Mouse (Mus musculus): ENCODE data around the gene Agtpbp1. TPM values are rescaled to one million over a fixed set of nuclear protein-coding genes. Genes with fewer than 3 reads are reported as not detected.
"Not testable (repeated sequence)": the region's sequence is repeated elsewhere in the genome, so short reads cannot be mapped to it uniquely, and the experiment has no call there.

The Agtpbp1 gene
- total RNA-seq, 2 experiments from 2014 or later, result 326 to 365 TPM

DNA sequence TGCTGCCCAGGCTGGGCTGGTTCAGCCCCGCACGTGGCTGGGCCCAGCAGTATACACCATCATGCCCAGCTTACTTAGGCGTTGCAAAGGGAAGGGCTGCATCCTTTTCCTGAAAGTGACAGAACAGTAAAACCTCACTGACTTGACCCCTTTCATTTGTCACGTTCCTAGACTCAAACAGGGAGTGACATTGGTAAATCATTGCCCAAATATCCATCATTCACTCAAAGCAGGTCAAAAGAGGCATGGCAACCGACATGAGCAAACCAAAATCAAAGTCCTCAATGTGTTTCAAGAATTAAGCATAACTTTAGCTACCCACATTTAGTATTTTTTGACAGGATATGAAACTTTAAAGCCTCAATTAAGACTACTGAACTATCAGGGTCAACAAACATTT is 86.8 kb downstream of the Agtpbp1 start:
- intact Hi-C loops (cut with DNase I), result no loop called here

DNA sequence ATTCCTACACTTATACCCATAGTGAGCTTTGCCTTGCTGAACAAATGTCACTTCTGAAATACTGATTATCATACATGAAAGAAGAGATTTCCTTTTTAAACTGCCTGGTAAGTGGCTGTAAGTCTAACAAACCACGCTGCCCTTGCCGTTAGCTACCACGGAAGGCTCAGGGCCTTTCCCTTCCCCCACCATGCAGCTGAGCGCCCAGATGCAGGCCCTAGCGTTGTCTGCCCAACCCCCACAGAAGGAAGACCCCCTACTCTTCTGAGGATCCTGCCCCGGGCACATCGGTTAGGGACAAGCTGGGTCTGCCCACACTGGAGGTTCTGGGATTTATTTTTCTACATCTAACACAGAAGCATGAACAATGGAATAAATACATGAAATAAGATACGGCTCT is 89.2 kb downstream of the Agtpbp1 start:
- no peak for DNase-seq (ENCODE audit: low spot score in 2 of 2)
- intact Hi-C loops (cut with DNase I), result no loop called here

More for the DNA sequence above, 86.8 kb downstream of the Agtpbp1 start:
- DNase-seq (ENCODE audit: low spot score in 2 of 2), result no peak

DNA sequence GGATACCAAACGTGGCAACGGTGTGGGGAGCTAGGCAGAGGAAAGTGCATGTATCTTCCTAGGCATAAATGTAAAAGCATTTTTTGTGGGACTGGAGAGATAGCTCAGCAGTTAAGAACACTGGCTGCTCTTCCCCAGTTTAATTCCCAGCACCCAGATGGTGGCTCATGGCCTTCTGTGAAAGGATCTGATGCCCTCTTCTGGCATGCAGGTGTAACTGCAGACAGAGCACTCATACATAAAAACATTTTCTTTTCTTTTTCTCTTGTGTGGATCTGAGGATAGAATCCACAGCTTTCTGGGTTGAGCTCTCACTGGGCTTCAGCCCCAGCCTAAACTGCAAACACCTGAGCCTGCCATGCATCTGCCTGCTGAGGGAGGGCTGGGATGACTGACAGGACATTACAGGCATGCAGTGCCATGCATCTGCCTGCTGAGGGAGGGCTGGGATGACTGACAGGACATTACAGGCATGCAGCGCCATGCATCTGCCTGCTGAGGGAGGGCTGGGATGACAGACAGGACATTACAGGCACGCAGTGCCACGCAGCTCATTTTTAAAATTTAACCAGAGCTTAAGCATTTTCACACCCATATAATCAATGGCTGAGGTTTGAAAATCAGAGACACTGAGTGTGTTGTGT is 90.3 kb downstream of the Agtpbp1 start:
- DNase-seq (ENCODE audit: low spot score in 2 of 2), result no peak
- intact Hi-C loops (cut with DNase I), result no loop called here

DNA sequence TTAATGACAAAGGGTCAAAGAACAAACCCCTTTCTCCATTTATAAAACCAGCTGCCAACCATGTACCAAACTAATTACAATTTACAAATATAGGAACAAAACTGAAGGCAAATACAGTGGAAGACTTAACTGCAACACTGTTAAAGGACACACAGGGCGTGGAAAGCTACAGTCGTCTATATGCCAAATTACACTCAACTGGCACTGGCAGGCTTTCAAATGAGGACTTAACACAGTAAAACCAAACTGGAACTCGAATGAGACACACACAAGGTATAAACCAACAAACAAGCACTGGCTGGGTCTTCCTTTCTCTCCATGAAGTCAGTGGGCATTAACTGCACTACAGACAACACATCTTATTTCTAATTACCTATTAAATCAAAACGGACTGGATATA is 94.3 kb downstream of the Agtpbp1 start:
- no peak for DNase-seq (ENCODE audit: low spot score in 2 of 2)
- intact Hi-C loops (cut with DNase I), result no loop called here

DNA sequence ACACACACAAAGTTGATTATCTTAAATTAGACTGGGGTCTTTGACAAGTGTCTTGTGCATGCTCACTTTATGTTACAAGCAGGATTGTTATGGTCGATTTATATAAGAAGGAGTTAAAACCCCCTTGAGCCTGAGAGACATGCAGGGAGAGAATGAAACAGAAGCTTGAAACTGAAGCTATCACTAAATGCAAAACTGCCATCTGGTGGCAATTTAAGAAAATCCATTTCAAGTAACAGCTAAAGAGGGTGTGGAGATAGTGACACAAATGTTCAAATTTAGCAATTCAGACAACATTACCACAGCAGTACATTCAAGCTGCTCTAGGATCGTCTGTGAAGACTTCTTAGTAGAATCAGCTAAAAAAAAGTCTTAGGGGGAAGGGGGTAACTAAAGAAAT is 95.9 kb downstream of the Agtpbp1 start:
- intact Hi-C loops (cut with DNase I), result loop anchor here (5.0 to 10.0 kb wide), 2 partner anchors 684 to 852 kb away; partner anchors contain the start of gene Ntrk2
- DNase-seq (ENCODE audit: low spot score in 2 of 2), result peak; percentile 35 to 83

DNA sequence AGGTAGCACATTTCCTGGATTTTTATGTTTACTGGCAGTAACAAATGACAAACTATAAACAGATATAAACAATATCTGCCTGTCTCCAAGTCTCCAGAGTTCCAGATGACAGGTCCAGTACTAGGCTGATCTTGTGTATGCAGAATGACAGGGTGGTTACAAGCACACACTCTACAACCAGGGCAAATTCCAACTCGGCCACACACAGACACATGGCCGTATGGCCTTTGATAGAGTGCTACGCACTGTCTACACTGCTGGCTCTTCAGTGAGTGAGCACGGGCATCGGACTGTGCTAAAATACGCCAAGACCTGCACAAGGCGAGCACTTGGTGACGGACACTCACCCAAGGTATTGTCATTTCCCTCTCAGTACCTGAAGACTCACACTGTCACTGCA is 97.7 kb downstream of the Agtpbp1 start:
- no peak for DNase-seq (ENCODE audit: low spot score in 2 of 2)
- intact Hi-C loops (cut with DNase I), result loop anchor here (5.0 to 10.0 kb wide), 2 partner anchors 682 to 850 kb away; partner anchors contain the start of gene Ntrk2

DNA sequence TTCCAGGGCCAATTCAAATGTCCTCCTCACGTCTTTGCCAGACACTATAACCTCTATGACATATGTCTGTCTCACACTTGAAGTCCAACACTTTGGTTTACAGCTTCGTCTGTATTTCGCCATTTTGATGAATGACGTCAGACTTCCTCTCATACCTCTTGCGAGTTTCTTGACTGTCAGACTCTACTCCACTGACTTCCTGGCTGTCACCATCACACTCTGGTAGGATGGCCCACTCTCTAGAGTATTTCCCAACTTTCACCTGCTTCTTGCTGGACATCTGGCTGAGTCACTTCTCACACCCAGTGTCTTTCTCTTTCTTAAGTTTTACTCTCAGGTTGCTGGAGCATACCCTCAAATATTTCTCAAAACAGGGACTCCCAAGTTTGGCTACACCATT is 98.8 kb downstream of the Agtpbp1 start:
- intact Hi-C loops (cut with DNase I), result loop anchor here (5.0 to 10.0 kb wide), 2 partner anchors 681 to 849 kb away; partner anchors contain the start of gene Ntrk2
- no peak for DNase-seq (ENCODE audit: low spot score in 2 of 2)

DNA sequence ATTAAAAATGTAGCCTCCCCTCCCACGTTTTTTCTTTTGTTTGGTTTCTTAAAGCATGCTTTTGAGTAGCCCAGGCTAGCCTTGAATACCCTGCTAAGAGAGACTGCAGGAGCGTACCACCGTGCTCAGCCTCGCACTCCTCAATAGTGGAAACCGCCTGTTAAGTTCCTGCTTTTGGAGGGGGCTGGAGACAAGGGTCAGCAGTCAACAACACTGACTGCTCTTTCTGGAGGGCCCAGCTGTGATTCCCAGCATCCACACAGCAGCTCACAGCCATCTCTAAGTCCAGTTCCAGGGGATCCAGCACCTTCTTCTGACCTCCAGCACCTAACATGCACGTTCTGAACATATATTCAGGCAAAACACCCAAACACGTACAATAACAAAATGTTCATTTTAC is 99.6 kb downstream of the Agtpbp1 start:
- no peak for DNase-seq (ENCODE audit: low spot score in 2 of 2)
- intact Hi-C loops (cut with DNase I), result loop anchor here (5.0 to 10.0 kb wide), 2 partner anchors 681 to 848 kb away; partner anchors contain the start of gene Ntrk2

DNA sequence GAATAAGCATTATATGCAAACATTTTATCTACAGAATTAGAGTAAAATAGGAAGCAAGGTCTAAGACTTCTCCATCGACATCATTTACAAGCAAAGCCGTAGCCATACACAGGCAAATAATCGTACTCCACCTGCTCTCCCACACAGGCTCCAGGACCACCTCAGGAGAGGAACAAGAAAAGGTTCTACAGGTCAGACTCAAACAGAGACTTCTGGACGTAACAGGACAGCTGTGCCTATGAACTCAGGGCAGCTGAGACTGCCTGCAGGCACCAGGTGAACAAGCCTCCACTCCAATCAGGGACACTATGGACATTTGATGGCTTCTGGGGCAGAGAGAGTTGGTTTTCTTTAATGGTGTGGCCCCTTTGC is 103.6 kb downstream of the Agtpbp1 start:
- intact Hi-C loops (cut with DNase I), result loop anchor here (10.0 kb wide), 1 partner anchor 677 kb away; the partner anchor contains the start of gene Ntrk2
- no peak for DNase-seq (ENCODE audit: low spot score in 2 of 2)

DNA sequence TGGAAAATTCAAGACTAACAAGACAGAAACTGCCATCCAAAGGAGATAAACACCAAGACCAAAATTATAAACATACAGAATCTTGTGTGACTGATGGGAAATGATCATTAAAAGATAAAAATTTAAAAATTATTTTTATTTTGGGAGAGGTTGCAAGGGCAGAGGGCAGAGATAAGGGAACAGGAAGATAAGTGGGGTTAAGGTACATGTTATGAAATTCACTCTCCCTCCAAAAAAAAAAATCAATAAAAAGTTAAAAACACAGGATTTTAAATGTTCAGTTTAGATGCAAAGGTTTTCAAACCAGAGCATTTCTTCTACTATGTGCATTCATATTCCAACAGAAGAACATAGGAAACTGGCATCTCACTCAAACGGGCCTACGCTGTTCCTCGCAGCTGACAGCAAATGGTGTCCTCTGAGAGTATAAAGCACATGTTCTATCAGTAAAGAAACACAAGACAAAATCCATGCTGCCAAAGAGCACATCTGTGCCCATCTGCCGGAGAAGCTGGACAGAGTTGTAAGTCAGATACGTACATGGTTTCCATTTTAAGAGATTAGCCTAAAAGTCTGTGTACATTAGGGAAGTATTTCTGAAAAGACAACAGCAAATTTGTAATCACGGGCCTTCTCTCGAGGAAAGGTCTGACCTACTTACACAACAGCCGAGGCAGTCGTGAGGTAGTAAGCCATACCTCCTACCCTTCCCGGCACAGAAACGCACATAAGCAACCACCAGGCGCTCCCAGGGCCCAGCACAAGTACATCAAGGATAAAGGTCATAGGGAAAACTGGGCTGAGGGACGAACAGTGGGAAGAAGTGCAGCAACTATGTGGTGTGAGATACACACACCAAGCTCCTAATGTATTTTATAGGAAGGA is 104.2 kb downstream of the Agtpbp1 start:
- intact Hi-C loops (cut with DNase I), result loop anchor here (10.0 kb wide), 1 partner anchor 676 kb away; the partner anchor contains the start of gene Ntrk2
- no peak for DNase-seq (ENCODE audit: low spot score in 2 of 2)

DNA sequence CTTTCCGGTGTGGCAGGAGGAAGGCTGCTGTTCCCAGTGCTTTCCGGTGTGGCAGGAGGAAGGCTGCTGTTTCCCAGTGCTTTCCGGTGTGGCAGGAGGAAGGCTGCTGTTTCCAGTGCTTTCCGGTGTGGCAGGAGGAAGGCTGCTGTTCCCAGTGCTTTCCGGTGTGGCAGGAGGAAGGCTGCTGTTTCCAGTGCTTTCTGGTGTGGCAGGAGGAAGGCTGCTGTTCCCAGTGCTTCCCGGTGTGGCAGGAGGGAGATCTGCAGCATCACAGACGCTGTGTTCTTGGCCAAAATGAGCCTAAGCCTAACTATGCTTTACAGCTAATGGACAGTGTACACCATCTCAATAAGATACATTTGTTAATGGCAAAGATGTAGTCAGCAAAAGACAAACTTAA is 107.1 kb downstream of the Agtpbp1 start:
- intact Hi-C loops (cut with DNase I); DNase-seq (ENCODE audit: low spot score in 2 of 2): not testable (repeated sequence)

DNA sequence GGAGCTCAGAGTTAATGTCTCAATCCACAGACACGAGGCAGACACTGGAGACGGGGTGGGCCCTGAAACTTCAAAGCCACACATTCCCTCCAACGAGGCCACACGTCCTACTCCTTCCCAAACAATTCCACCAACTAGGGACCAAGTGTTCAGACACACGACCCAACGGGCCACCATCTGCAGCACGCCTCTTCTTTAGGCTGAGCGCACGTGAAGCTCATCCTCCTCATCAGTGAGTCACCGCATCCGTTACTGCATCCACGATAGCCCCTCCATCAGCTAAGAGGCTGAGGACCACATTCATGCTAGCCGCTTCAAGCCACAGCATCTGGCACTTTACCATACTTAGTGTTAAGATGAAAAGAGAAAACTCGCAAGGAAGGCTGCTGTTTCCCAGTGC is 107.6 kb downstream of the Agtpbp1 start:
- intact Hi-C loops (cut with DNase I), result no loop called here
- no peak for DNase-seq (ENCODE audit: low spot score in 2 of 2)

DNA sequence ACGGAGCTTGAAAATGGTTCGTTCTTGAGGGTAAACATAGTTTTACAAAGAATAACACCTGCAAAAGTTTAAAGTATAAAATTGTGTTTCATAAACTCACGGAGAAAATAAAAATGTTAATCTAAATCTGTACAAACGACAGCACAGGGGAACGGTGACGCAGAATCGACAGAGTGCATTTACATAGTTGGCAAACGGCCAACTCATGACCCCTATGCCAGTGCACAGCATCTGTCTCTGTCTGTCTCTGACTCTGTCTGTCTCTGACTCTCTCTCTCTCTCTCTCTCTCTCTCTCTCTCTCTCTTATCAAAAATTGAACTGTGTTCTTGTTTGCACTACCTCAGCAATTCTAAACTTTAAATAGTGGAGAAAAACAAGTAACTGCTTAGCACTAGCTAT is 110.1 kb downstream of the Agtpbp1 start:
- DNase-seq (ENCODE audit: low spot score in 2 of 2), result no peak
- intact Hi-C loops (cut with DNase I), result no loop called here

DNA sequence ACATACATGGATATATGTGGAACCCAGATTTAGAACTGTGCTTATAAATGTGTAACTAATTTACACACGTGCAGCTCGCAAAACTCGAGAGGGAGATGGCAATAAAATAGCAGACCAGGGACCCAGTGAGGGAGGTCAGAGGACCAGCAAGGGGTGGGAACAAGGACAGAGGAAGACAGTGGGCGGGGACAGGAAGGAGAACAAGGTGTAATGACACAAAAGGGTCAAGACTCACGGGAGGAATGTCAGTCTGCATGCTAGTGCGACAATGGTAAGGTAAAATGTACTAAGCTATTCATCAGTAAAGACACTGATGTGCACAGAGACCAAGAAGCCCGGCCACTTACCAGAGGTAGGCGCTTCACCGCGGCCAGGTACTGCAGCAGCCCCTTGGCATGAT is 111.7 kb downstream of the Agtpbp1 start:
- intact Hi-C loops (cut with DNase I), result no loop called here
- no peak for DNase-seq (ENCODE audit: low spot score in 2 of 2)

DNA sequence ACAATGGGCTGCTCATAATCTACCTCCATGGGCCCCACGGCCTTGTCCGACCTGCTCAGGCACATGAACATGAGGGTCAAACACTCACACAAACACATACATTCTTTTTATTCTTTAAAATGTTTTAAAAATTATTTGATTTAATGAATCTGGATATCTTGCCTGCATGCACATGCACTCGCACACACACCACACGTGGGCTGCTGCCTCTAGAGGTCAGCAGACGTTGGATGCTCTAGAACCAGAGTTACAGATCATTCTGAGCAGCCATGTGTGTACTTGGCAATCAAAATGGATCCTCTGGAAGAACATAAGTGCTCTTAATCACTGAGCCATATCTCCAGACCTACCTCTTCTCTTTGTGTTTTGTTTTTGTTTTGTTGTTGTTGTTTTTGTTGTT is 112.8 kb downstream of the Agtpbp1 start:
- DNase-seq (ENCODE audit: low spot score in 2 of 2), result no peak
- intact Hi-C loops (cut with DNase I), result no loop called here

DNA sequence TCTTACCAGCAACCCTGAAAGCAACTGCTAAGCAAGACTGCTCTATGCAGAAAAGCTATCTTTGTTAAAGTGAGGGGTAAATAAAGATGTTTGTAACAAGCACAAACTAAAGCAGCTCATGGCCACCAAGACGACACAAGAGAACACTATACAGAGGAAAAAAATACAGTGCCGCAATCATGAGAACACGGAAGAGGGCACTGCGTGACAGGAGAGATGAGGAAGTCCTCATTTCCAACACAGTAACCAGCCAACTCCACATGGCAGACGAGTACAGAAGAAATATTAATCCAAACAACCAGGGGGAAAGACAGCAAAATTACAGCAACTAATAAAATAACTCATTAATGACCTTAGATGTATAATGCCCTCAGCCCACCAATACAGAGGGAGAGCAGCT is 115.3 kb downstream of the Agtpbp1 start:
- intact Hi-C loops (cut with DNase I), result no loop called here
- no peak for DNase-seq (ENCODE audit: low spot score in 2 of 2)

DNA sequence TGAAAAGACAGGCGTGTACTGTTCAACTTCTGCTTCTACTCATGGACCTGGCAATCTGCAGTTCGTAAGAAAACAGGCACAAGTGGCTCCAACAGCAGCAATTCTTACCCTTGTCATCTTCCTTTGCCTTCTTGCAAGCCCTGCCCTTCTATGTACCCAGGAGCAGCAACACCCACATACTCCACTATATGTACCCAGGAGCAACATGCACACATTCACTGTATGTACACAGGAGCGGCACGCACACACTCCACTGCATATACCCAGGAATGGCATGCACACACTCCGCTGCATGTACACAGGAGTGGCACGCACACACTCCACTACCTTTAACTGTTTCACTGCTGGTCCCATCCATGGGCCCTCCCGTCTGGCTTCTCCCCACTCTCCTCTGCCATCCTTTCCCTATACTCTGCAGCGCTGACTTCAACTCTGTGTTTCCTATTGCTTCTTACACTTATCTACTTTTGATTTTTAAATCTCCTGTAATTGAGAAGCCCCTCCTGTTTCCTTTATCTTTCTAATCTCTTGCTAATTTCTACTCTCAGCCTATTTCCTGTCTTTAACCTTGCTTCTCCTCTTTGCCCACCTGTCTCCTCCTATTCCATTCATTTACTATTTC is 116.7 kb downstream of the Agtpbp1 start:
- intact Hi-C loops (cut with DNase I), result no loop called here
- DNase-seq (ENCODE audit: low spot score in 2 of 2), result no peak

DNA sequence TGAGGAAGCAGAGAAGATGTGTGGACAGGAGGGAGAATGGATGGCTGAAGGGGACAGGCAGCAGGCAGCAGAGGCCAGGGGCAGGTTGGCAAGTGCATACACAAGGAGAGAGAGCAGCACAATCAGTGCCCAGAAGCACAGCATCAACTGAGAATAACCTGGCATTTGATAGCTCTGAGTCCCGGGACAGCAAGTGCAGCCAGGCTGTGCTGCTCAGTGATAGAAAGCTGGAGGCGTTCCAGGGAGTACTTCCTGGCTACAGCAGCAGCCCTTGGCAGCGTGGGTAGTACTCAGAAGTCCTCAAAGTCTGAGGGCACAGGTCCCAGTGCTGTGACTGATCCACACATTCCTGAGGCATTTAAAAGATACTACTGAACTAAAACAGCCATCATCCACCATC is 117.4 kb downstream of the Agtpbp1 start:
- intact Hi-C loops (cut with DNase I), result no loop called here
- DNase-seq (ENCODE audit: low spot score in 2 of 2), result peak; percentile 72 to 84

DNA sequence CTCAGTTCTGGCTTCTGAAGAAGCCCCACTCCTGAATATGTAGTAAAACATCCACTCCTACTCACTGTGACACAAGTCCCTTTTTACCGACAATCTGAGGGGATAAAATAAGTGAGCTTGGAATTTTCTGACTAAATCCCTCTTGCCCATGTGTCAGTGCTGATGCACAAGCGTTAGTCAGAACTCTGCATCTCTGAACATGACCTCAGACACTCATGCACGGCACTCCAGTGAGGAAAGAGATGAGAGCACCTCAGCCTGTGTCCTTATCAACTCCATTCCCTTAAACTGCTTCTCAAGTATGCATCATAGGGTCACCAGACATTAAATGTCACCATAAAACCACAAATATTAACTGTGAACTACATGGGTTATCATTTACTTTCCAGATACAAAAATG is 124.1 kb downstream of the Agtpbp1 start:
- no peak for DNase-seq (ENCODE audit: low spot score in 2 of 2)
- intact Hi-C loops (cut with DNase I), result no loop called here

DNA sequence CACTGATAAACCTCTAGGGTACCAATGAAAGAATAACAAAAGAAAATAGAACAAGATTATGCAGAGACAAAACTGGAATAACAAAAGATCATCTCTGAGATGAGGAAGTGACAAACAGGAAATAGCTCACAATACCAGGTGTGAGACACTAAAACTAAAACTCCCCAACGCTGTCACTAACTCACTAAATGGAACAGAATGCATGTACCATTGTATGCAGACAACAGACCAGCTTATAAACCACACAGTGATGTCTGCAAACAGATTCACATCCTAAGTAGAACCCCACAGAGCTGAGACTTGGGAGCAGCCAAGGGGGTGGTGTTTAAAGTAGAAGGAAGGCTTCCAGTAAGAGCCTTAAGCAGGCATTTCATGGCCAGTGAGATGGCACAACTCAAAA is 128.8 kb downstream of the Agtpbp1 start:
- intact Hi-C loops (cut with DNase I), result no loop called here
- DNase-seq (ENCODE audit: low spot score in 2 of 2), result no peak
